Mouse (Mus musculus) ES-Bruce4 (cell line): ENCODE results near the gene Dnmt1.

Source experiments
- CTCF ChIP-seq: IDR thresholded peaks from one replicate; pipeline ENCODE4 v1.8.1; 2011; ENCODE audit warnings: low read depth, low read length
- EP300 ChIP-seq: IDR thresholded peaks from 2 replicates; pipeline ENCODE4 v1.6.1; 2011; ENCODE audit warnings: low read depth, low read length; ENCODE audit not compliant: insufficient read depth
- POLR2A ChIP-seq: IDR thresholded peaks from one replicate; pipeline ENCODE4 v1.8.1; 2011; ENCODE audit warnings: low read length; ENCODE audit not compliant: insufficient read depth

GRCm38 (mm10) chr9:20946066-20946880, 13.4 kb downstream of the Dnmt1 start:
- no peak for TF ChIP-seq CTCF
- TF ChIP-seq EP300 = peak; percentile 76
- no peak for TF ChIP-seq POLR2A
